Mouse (Mus musculus): ENCODE results near the gene Itgb8. TPM values are rescaled to one million over a fixed set of nuclear protein-coding genes. Genes with fewer than 3 reads are reported as not detected.
A peak's percentile ranks its signal among the peaks of the same experiment; 100 is the strongest.

The Itgb8 gene
- polyA plus RNA-seq, 1 experiment from 2014 or later: 11.8 TPM

- H3K36me3 ChIP-seq (ENCODE audit: control insufficient read depth, insufficient read depth, low read length): no peaks in the 10 kb centered on the region
- H3K9me3 ChIP-seq (ENCODE audit: control insufficient read depth, low read length): no peaks in the 10 kb centered on the region
- no peak overlapping the region for H3K4me3 ChIP-seq (ENCODE audit: low read depth, low read length)
- no peaks in the 10 kb centered on the region for H3K27me3 ChIP-seq (ENCODE audit: control insufficient read depth, insufficient read depth, low read length)
- H3K4me2 ChIP-seq (ENCODE audit: low read depth, low read length): no peak overlapping the region
- H3K9ac ChIP-seq (replicated peaks; ENCODE audit: low read depth, low read length): no peak overlapping the region
- WGBS: 38% methylated on average over 1 of the region's 1 CpGs
- ATAC-seq (ENCODE audit: low read depth): peak; percentile 60
- no peaks in the 10 kb centered on the region for H3K4me1 ChIP-seq (ENCODE audit: control insufficient read depth, insufficient read depth, low read length)
- H3K27ac ChIP-seq (ENCODE audit: low read depth, low read length): no peak overlapping the region
Measured at GRCm38 (mm10) chr12:119164176-119164575, 74.4 kb downstream of the Itgb8 start.

- Histone ChIP-seq H3K4me2 (ENCODE audit: low read depth, low read length) (no peak overlapping the region), H3K27me3 (ENCODE audit: control insufficient read depth, insufficient read depth, low read length) (no peaks in the 10 kb centered on the region), H3K27ac (ENCODE audit: low read depth, low read length) (no peak overlapping the region), H3K9me3 (ENCODE audit: control insufficient read depth, low read length) (no peaks in the 10 kb centered on the region), H3K36me3 (ENCODE audit: control insufficient read depth, insufficient read depth, low read length) (no peaks in the 10 kb centered on the region), H3K4me1 (ENCODE audit: control insufficient read depth, insufficient read depth, low read length) (no peaks in the 10 kb centered on the region), H3K4me3 (ENCODE audit: low read depth, low read length) (no peak overlapping the region), H3K9ac (replicated peaks; ENCODE audit: low read depth, low read length) (no peak overlapping the region)
- ATAC-seq (ENCODE audit: low read depth): no peak
Measured at GRCm38 (mm10) chr12:119160786-119161185, 77.8 kb downstream of the Itgb8 start.

- Histone ChIP-seq H3K27me3 (ENCODE audit: control insufficient read depth, insufficient read depth, low read length) (no peaks in the 10 kb centered on the region), H3K4me3 (ENCODE audit: low read depth, low read length) (no peak overlapping the region), H3K27ac (ENCODE audit: low read depth, low read length) (no peak overlapping the region), H3K36me3 (ENCODE audit: control insufficient read depth, insufficient read depth, low read length) (no peaks in the 10 kb centered on the region), H3K9ac (replicated peaks; ENCODE audit: low read depth, low read length) (no peak overlapping the region), H3K4me2 (ENCODE audit: low read depth, low read length) (no peak overlapping the region), H3K4me1 (ENCODE audit: control insufficient read depth, insufficient read depth, low read length) (no peaks in the 10 kb centered on the region), H3K9me3 (ENCODE audit: control insufficient read depth, low read length) (no peaks in the 10 kb centered on the region)
- no peak for ATAC-seq (ENCODE audit: low read depth)
- WGBS: 19% methylated on average over 4 of the region's 4 CpGs
Measured at GRCm38 (mm10) chr12:119159254-119159933, 79.2 kb downstream of the Itgb8 start.

GRCm38 (mm10) chr12:119157686-119158085, 80.9 kb downstream of the Itgb8 start:
- Histone ChIP-seq H3K9me3 (ENCODE audit: control insufficient read depth, low read length) (no peaks in the 10 kb centered on the region), H3K4me3 (ENCODE audit: low read depth, low read length) (no peak overlapping the region), H3K27me3 (ENCODE audit: control insufficient read depth, insufficient read depth, low read length) (no peaks in the 10 kb centered on the region), H3K9ac (replicated peaks; ENCODE audit: low read depth, low read length) (no peak overlapping the region), H3K36me3 (ENCODE audit: control insufficient read depth, insufficient read depth, low read length) (no peaks in the 10 kb centered on the region), H3K4me2 (ENCODE audit: low read depth, low read length) (no peak overlapping the region), H3K4me1 (ENCODE audit: control insufficient read depth, insufficient read depth, low read length) (no peaks in the 10 kb centered on the region), H3K27ac (ENCODE audit: low read depth, low read length) (no peak overlapping the region)
- WGBS: 96% methylated on average over 2 of the region's 2 CpGs
- no peak for ATAC-seq (ENCODE audit: low read depth)

GRCm38 (mm10) chr12:119157068-119157467, 81.5 kb downstream of the Itgb8 start:
- H3K4me1 ChIP-seq (ENCODE audit: control insufficient read depth, insufficient read depth, low read length): no peaks in the 10 kb centered on the region
- H3K9me3 ChIP-seq (ENCODE audit: control insufficient read depth, low read length): no peaks in the 10 kb centered on the region
- H3K27me3 ChIP-seq (ENCODE audit: control insufficient read depth, insufficient read depth, low read length): no peaks in the 10 kb centered on the region
- H3K4me2 ChIP-seq (ENCODE audit: low read depth, low read length): no peak overlapping the region
- no peak overlapping the region for H3K4me3 ChIP-seq (ENCODE audit: low read depth, low read length)
- ATAC-seq (ENCODE audit: low read depth): no peak
- no peak overlapping the region for H3K27ac ChIP-seq (ENCODE audit: low read depth, low read length)
- no peaks in the 10 kb centered on the region for H3K36me3 ChIP-seq (ENCODE audit: control insufficient read depth, insufficient read depth, low read length)
- 90% methylated on average over 3 of the region's 3 CpGs for WGBS
- no peak overlapping the region for H3K9ac ChIP-seq (replicated peaks; ENCODE audit: low read depth, low read length)

- no peaks in the 10 kb centered on the region for H3K27me3 ChIP-seq (ENCODE audit: control insufficient read depth, insufficient read depth, low read length)
Measured at GRCm38 (mm10) chr12:119155566-119155965, 83.0 kb downstream of the Itgb8 start.

GRCm38 (mm10) chr12:119150956-119151355, 87.6 kb downstream of the Itgb8 start:
- no peak overlapping the region for H3K4me3 ChIP-seq (ENCODE audit: low read depth, low read length)
- no peaks in the 10 kb centered on the region for H3K4me1 ChIP-seq (ENCODE audit: control insufficient read depth, insufficient read depth, low read length)
- H3K27ac ChIP-seq (ENCODE audit: low read depth, low read length): no peak overlapping the region
- no peaks in the 10 kb centered on the region for H3K9me3 ChIP-seq (ENCODE audit: control insufficient read depth, low read length)
- WGBS: 95% methylated on average over 2 of the region's 2 CpGs
- H3K27me3 ChIP-seq (ENCODE audit: control insufficient read depth, insufficient read depth, low read length): no peaks in the 10 kb centered on the region
- H3K36me3 ChIP-seq (ENCODE audit: control insufficient read depth, insufficient read depth, low read length): no peaks in the 10 kb centered on the region
- H3K9ac ChIP-seq (replicated peaks; ENCODE audit: low read depth, low read length): no peak overlapping the region
- no peak for ATAC-seq (ENCODE audit: low read depth)
- H3K4me2 ChIP-seq (ENCODE audit: low read depth, low read length): no peak overlapping the region

More at GRCm38 (mm10) chr12:119155566-119155965, 83.0 kb downstream of the Itgb8 start:
- no peak overlapping the region for H3K9ac ChIP-seq (replicated peaks; ENCODE audit: low read depth, low read length)
- no peak for ATAC-seq (ENCODE audit: low read depth)
- H3K4me3 ChIP-seq (ENCODE audit: low read depth, low read length): no peak overlapping the region
- H3K4me1 ChIP-seq (ENCODE audit: control insufficient read depth, insufficient read depth, low read length): no peaks in the 10 kb centered on the region
- no peak overlapping the region for H3K4me2 ChIP-seq (ENCODE audit: low read depth, low read length)
- WGBS: 82% methylated on average over 4 of the region's 4 CpGs
- H3K36me3 ChIP-seq (ENCODE audit: control insufficient read depth, insufficient read depth, low read length): no peaks in the 10 kb centered on the region
- no peak overlapping the region for H3K27ac ChIP-seq (ENCODE audit: low read depth, low read length)
- no peaks in the 10 kb centered on the region for H3K9me3 ChIP-seq (ENCODE audit: control insufficient read depth, low read length)

GRCm38 (mm10) chr12:119147753-119148152, 90.8 kb downstream of the Itgb8 start:
- WGBS: 96% methylated on average over 3 of the region's 3 CpGs

GRCm38 (mm10) chr12:119146031-119146430, 92.6 kb downstream of the Itgb8 start:
- WGBS: 81% methylated on average over 1 of the region's 1 CpGs
- H3K27me3 ChIP-seq (ENCODE audit: control insufficient read depth, insufficient read depth, low read length): no peaks in the 10 kb centered on the region
- H3K4me2 ChIP-seq (ENCODE audit: low read depth, low read length): no peak overlapping the region

More at GRCm38 (mm10) chr12:119147753-119148152, 90.8 kb downstream of the Itgb8 start:
- ATAC-seq (ENCODE audit: low read depth): no peak
- H3K4me3 ChIP-seq (ENCODE audit: low read depth, low read length): no peak overlapping the region
- no peak overlapping the region for H3K9ac ChIP-seq (replicated peaks; ENCODE audit: low read depth, low read length)
- no peak overlapping the region for H3K27ac ChIP-seq (ENCODE audit: low read depth, low read length)
- no peaks in the 10 kb centered on the region for H3K27me3 ChIP-seq (ENCODE audit: control insufficient read depth, insufficient read depth, low read length)
- no peak overlapping the region for H3K4me2 ChIP-seq (ENCODE audit: low read depth, low read length)
- H3K36me3 ChIP-seq (ENCODE audit: control insufficient read depth, insufficient read depth, low read length): no peaks in the 10 kb centered on the region
- no peaks in the 10 kb centered on the region for H3K9me3 ChIP-seq (ENCODE audit: control insufficient read depth, low read length)
- no peaks in the 10 kb centered on the region for H3K4me1 ChIP-seq (ENCODE audit: control insufficient read depth, insufficient read depth, low read length)

More at GRCm38 (mm10) chr12:119146031-119146430, 92.6 kb downstream of the Itgb8 start:
- Histone ChIP-seq H3K9me3 (ENCODE audit: control insufficient read depth, low read length) (no peaks in the 10 kb centered on the region), H3K4me3 (ENCODE audit: low read depth, low read length) (no peak overlapping the region), H3K36me3 (ENCODE audit: control insufficient read depth, insufficient read depth, low read length) (no peaks in the 10 kb centered on the region), H3K27ac (ENCODE audit: low read depth, low read length) (no peak overlapping the region), H3K9ac (replicated peaks; ENCODE audit: low read depth, low read length) (no peak overlapping the region), H3K4me1 (ENCODE audit: control insufficient read depth, insufficient read depth, low read length) (no peaks in the 10 kb centered on the region)
- no peak for ATAC-seq (ENCODE audit: low read depth)
